Mouse (Mus musculus) myocyte (in vitro differentiated cells): Measurements from ENCODE around the gene Tnfaip2. TPM values are rescaled to one million over a fixed set of nuclear protein-coding genes. Genes with fewer than 3 reads are reported as not detected.

Source experiments
- H3K27me3 ChIP-seq: one replicate; pipeline ENCODE4 v1.6.1; 2011; ENCODE audit not compliant: control insufficient read depth, insufficient read depth, insufficient read length
- H3K36me3 ChIP-seq: one replicate; pipeline ENCODE4 v1.6.1; 2011; ENCODE audit not compliant: control insufficient read depth, insufficient read depth
- H3K4me2 ChIP-seq: one replicate; pipeline ENCODE4 v1.6.1; 2011; ENCODE audit warnings: low read depth, control low read depth
- H3K4me3 ChIP-seq: one replicate; pipeline ENCODE4 v1.5.1; 2011; ENCODE audit warnings: mild to moderate bottlenecking, control low read depth, moderate library complexity
- H3K79me2 ChIP-seq: one replicate; pipeline ENCODE4 v1.6.1; 2011; ENCODE audit not compliant: control insufficient read depth, insufficient read depth
- H3ac ChIP-seq: one replicate; pipeline ENCODE4 v1.6.1; 2011; ENCODE audit not compliant: control insufficient read depth, insufficient read length
- CEBPB ChIP-seq: IDR thresholded peaks from 2 replicates; pipeline ENCODE4 v1.6.1; 2011; ENCODE audit warnings: mild to moderate bottlenecking, moderate library complexity; ENCODE audit not compliant: poor library complexity, insufficient read depth, severe bottlenecking
- E2F4 ChIP-seq: IDR thresholded peaks from one replicate; pipeline ENCODE4 v1.6.1; 2011; ENCODE audit warnings: mild to moderate bottlenecking, control low read depth, moderate library complexity; ENCODE audit not compliant: insufficient read depth
- MAX ChIP-seq: IDR thresholded peaks from one replicate; pipeline ENCODE4 v1.6.1; 2011; ENCODE audit warnings: low read depth, mild to moderate bottlenecking, control low read depth
- MYOD1 ChIP-seq, 3 experiments: IDR thresholded peaks; one replicate each; pipeline ENCODE4 v1.6.1; 2011; ENCODE audit warnings: control low read depth in 2 of 3, low read depth in 2 of 3, mild to moderate bottlenecking in 2 of 3, moderate library complexity in 1 of 3; ENCODE audit not compliant: insufficient read length in 2 of 3, control insufficient read depth in 1 of 3
- MYOG ChIP-seq, 3 experiments: IDR thresholded peaks; one replicate each; pipeline ENCODE4 v1.6.1; 2011; ENCODE audit warnings: control low read depth in 2 of 3, low read depth in 2 of 3, mild to moderate bottlenecking in 2 of 3; ENCODE audit not compliant: insufficient read length in 2 of 3, control insufficient read depth in 1 of 3, insufficient read depth in 1 of 3
- POLR2A ChIP-seq: IDR thresholded peaks from one replicate; pipeline ENCODE4 v1.6.1; 2011; ENCODE audit warnings: low read depth, mild to moderate bottlenecking, control low read depth, moderate library complexity; ENCODE audit not compliant: insufficient read length
- POLR2AphosphoS2 ChIP-seq: IDR thresholded peaks from one replicate; pipeline ENCODE4 v1.6.1; 2011; ENCODE audit warnings: low read depth, control low read depth; ENCODE audit not compliant: insufficient read length
- REST ChIP-seq: IDR thresholded peaks from one replicate; pipeline ENCODE4 v1.6.1; 2011; ENCODE audit warnings: mild to moderate bottlenecking, control low read depth, moderate library complexity; ENCODE audit not compliant: insufficient read depth, insufficient read length
- SRF ChIP-seq: IDR thresholded peaks from one replicate; pipeline ENCODE4 v1.6.1; 2011; ENCODE audit warnings: low read depth; ENCODE audit not compliant: control insufficient read depth, insufficient read length
- TCF12 ChIP-seq: IDR thresholded peaks from one replicate; pipeline ENCODE4 v1.6.1; 2011; ENCODE audit warnings: mild to moderate bottlenecking, control low read depth; ENCODE audit not compliant: poor library complexity, insufficient read depth, severe bottlenecking
- TCF3 ChIP-seq: IDR thresholded peaks from one replicate; pipeline ENCODE4 v1.6.1; 2011; ENCODE audit warnings: low read depth, control low read depth; ENCODE audit not compliant: insufficient read length
- USF1 ChIP-seq: IDR thresholded peaks from one replicate; pipeline ENCODE4 v1.6.1; 2011; ENCODE audit warnings: low read depth, mild to moderate bottlenecking, control low read depth, moderate library complexity
- polyA plus RNA-seq: library from polyadenylated mRNA; unstranded; fragments of >200 nt; fragmentation: generic; extraction: Trizol; gene quantifications from one replicate; pipeline ENCODE4 v1.2.1, GENCODE M21; 2012; ENCODE audit warnings: missing spikeins

Gene Tnfaip2
- polyA plus RNA-seq, 1 experiment: 169 TPM

- Histone ChIP-seq H3K36me3 (no peaks in the 10 kb centered on the region), H3K27me3 (no peaks in the 10 kb centered on the region), H3K79me2 (no peaks in the 10 kb centered on the region), H3K4me3 (no peak overlapping the region), H3ac (no peak overlapping the region), H3K4me2 (no peak overlapping the region)
- TF ChIP-seq MYOD1 (IDR thresholded peaks at IDR 0.05; ENCODE audit: control insufficient read depth in 1 of 3, insufficient read length in 2 of 3, low read depth in 2 of 3) (no peak), TCF12 (no peak)
Measured at GRCm38 (mm10) chr12:111469507-111469906, 27.2 kb downstream of the Tnfaip2 start.

GRCm38 (mm10) chr12:111471119-111471518 is 28.9 kb downstream of the Tnfaip2 start:
- Histone ChIP-seq H3K27me3 (no peaks in the 10 kb centered on the region), H3K4me3 (no peak overlapping the region), H3ac (no peak overlapping the region), H3K36me3 (no peaks in the 10 kb centered on the region), H3K4me2 (no peak overlapping the region), H3K79me2 (no peaks in the 10 kb centered on the region)
- no peak for TF ChIP-seq MYOG (IDR thresholded peaks at IDR 0.05; ENCODE audit: control insufficient read depth in 1 of 3, insufficient read depth in 1 of 3, insufficient read length in 2 of 3, low read depth in 2 of 3)
- TF ChIP-seq CEBPB: peak; percentile 78

DNA sequence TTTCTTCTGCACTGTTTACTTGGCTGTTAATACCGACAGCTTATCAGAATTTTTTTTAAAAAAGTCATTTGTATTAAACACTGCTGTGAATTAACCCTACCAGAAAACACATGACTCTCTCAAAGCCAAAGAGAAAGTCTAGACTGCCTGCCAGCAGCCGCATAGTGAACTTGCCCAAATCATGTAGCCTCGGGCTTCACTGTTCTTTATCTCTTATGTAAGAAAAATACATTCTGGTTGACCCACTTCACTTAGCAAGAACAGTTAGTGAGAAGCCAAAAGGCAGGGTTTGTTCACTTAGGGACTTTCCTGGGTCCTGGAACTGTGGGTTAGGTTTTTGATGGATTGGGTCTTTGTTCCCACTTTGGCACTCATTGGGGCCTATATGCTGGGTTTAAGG is 29.5 kb downstream of the Tnfaip2 start:
- no peaks in the 10 kb centered on the region for H3K36me3 ChIP-seq
- no peak overlapping the region for H3K4me2 ChIP-seq
- TF ChIP-seq USF1 (no peak), POLR2A (no peak), SRF (no peak), TCF12 (no peak)
- H3K4me3 ChIP-seq: no peak overlapping the region
- no peaks in the 10 kb centered on the region for H3K27me3 ChIP-seq
- no peak overlapping the region for H3ac ChIP-seq
- H3K79me2 ChIP-seq: no peaks in the 10 kb centered on the region

DNA sequence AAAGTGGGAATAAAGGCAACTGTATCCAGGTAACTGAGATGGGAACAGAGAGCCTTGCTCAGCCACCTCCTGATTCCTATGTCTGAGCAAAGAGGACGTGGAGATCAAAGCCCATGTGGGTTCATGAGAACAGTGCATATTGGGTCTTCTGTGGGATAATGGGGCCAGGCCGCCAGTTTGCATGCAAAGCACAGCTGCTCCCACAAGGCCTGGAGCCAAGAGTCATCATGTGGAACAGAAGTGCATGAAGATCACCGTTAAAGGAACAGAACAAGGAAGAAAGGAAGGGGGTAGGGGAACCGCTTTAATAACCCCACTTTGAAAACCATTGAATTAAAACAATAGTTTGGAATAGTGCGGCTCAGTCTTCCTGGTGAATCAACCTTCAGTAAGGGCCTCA is 30.6 kb downstream of the Tnfaip2 start:
- Histone ChIP-seq H3K4me2 (no peak overlapping the region), H3K36me3 (no peaks in the 10 kb centered on the region), H3ac (no peak overlapping the region), H3K79me2 (no peaks in the 10 kb centered on the region), H3K27me3 (no peaks in the 10 kb centered on the region), H3K4me3 (no peak overlapping the region)
- TF ChIP-seq CEBPB (no peak), POLR2A (no peak), POLR2AphosphoS2 (no peak), MYOD1 (IDR thresholded peaks at IDR 0.05; ENCODE audit: control insufficient read depth in 1 of 3, insufficient read length in 2 of 3, low read depth in 2 of 3) (peak in 2 of 3 experiments; percentile 31 to 39), MYOG (IDR thresholded peaks at IDR 0.05; ENCODE audit: control insufficient read depth in 1 of 3, insufficient read depth in 1 of 3, insufficient read length in 2 of 3, low read depth in 2 of 3) (peak in 1 of 3 experiments; percentile 39)

DNA sequence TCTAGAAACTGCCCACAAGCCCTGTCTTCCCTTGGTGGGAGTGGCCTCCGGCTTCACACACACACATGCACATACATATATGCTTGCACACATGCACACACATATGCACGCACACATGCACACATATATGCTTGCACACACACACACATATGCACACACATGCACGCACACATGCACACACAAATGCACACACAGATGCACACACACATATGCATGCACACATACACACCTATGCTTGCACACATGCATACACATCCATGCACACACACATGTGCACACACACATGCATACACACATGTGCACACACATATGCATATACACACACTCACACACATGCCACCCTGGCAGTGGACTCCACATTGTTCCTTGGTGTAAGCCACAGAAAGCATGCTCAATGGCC is 32.1 kb downstream of the Tnfaip2 start:
- Histone ChIP-seq H3K36me3 (no peaks in the 10 kb centered on the region), H3K4me3 (no peak overlapping the region), H3ac (no peak overlapping the region), H3K79me2 (no peaks in the 10 kb centered on the region), H3K27me3 (no peaks in the 10 kb centered on the region), H3K4me2 (no peak overlapping the region)
- TF ChIP-seq REST: peak; percentile 17
- TF ChIP-seq TCF12: no peak
- TF ChIP-seq POLR2A: no peak

DNA sequence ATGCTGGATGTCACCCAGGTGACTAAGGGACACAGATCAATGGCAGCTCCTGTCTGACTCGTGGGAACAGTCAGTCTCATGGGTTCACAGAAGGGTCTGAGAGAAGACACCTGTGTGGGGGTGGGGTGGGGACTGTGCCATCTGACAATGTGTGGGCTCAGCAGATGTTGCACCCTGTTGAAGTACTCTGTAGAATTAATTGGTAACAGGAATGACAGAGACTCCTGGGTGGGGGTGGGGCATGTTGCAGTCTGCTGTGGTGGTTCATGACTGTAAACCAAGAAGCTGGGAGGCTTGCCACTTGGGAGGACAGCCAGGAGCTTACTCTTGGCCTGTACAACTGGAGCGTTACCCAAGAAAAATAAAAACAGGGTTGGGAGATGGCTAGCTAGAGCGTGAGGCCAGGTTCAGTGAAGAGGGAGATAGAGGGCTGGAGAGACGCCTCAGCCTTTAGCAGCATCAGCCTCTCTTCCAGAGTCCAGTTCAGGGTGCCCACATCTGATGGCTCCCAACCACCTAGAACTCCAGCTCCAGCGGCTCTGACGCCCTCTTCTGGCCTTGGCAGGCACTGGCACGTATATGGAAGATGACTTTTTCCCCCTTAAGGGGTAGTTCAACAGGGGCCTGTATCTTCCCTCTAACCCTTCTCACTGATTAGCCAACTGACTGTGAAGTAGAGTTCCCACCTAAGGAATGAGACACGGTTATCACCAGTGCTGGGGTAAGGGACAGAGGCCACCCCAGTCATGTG is 32.8 kb downstream of the Tnfaip2 start:
- Histone ChIP-seq H3K27me3 (no peaks in the 10 kb centered on the region), H3K4me2 (peak overlapping the region; percentile 39), H3K36me3 (no peaks in the 10 kb centered on the region), H3K79me2 (no peaks in the 10 kb centered on the region), H3ac (no peak overlapping the region), H3K4me3 (no peak overlapping the region)
- TF ChIP-seq CEBPB (no peak), MYOD1 (IDR thresholded peaks at IDR 0.05; ENCODE audit: control insufficient read depth in 1 of 3, insufficient read length in 2 of 3, low read depth in 2 of 3) (peak in 1 of 3 experiments; percentile 59), POLR2A (no peak), REST (no peak), USF1 (no peak), TCF12 (peak; percentile 38), MAX (no peak), SRF (no peak), MYOG (IDR thresholded peaks at IDR 0.05; ENCODE audit: control insufficient read depth in 1 of 3, insufficient read depth in 1 of 3, insufficient read length in 2 of 3, low read depth in 2 of 3) (no peak), E2F4 (no peak), TCF3 (no peak), POLR2AphosphoS2 (no peak)
